Mouse (Mus musculus) hindbrain, embryonic 13.5 days (tissue): Measurements from ENCODE around the gene Mesp1. TPM values are rescaled to one million over a fixed set of nuclear protein-coding genes. Genes with fewer than 3 reads are reported as not detected.

Experiments used
- ATAC-seq: fragments of 200-750 bp; cut with Nextera tagmentation; 2 replicates; pipeline ENCODE4 v1.8.0; 2017; ENCODE audit warnings: moderate TSS enrichment; ENCODE audit not compliant: low FRiP score
- H3K27ac ChIP-seq: fragments of 300-500 bp; sonication (generic); 2 replicates; pipeline ENCODE4 v1.5.1; 2015; ENCODE audit warnings: inconsistent platforms, mild to moderate bottlenecking, moderate library complexity
- H3K27me3 ChIP-seq: fragments of 300-500 bp; sonication (generic); 2 replicates; pipeline ENCODE4 v1.6.1; 2015; ENCODE audit warnings: mild to moderate bottlenecking, inconsistent platforms
- H3K36me3 ChIP-seq: fragments of 300-500 bp; sonication (generic); 2 replicates; pipeline ENCODE4 v1.6.1; 2015; ENCODE audit warnings: mild to moderate bottlenecking, inconsistent platforms
- H3K4me1 ChIP-seq: fragments of 300-500 bp; sonication (generic); replicated peaks from 2 replicates; pipeline ENCODE4 v1.6.1; 2015; ENCODE audit warnings: inconsistent platforms
- H3K4me2 ChIP-seq: fragments of 300-500 bp; sonication (generic); 2 replicates; pipeline ENCODE4 v1.6.1; 2015; ENCODE audit warnings: inconsistent platforms, mild to moderate bottlenecking, moderate library complexity
- H3K4me3 ChIP-seq: fragments of 300-500 bp; sonication (generic); 2 replicates; pipeline ENCODE4 v1.5.1; 2015; ENCODE audit warnings: mild to moderate bottlenecking, inconsistent platforms
- H3K9ac ChIP-seq: fragments of 300-500 bp; sonication (generic); 2 replicates; pipeline ENCODE4 v1.6.1; 2015; ENCODE audit warnings: mild to moderate bottlenecking, inconsistent platforms
- H3K9me3 ChIP-seq: fragments of 300-500 bp; sonication (generic); 2 replicates; pipeline ENCODE4 v1.6.1; 2016; ENCODE audit warnings: inconsistent platforms
- WGBS: fragments of 180-500 bp; shearing (Covaris S2); methylation state at CpG from one replicate; pipeline ENCODE4 v1.1.7; 2015; 5-methylcytosine and 5-hydroxymethylcytosine counted together
- polyA plus RNA-seq: library from polyadenylated mRNA; unstranded; fragments of >200 nt; fragmentation: Nextera tagmentation; extraction: Ambion mirVana; gene quantifications from 2 replicates; pipeline ENCODE4 v1.2.1, GENCODE M21; 2015

The Mesp1 gene
- not detected in 2 replicates for polyA plus RNA-seq

- ATAC-seq: no peak
- H3K9ac ChIP-seq: peak within 1 kb of the TSS; percentile 64
- 69% methylated on average over 6 of the region's 6 CpGs for WGBS
- no peaks in the 10 kb centered on the region for H3K9me3 ChIP-seq
- peaks cover 76% of the 10 kb centered on the region for H3K27me3 ChIP-seq
- no peak within 1 kb of the TSS for H3K27ac ChIP-seq
- no peaks in the 10 kb centered on the region for H3K36me3 ChIP-seq
- H3K4me3 ChIP-seq: peak within 1 kb of the TSS; percentile 48
- peaks cover 14% of the 10 kb centered on the region for H3K4me1 ChIP-seq
- H3K4me2 ChIP-seq: peak within 1 kb of the TSS; percentile 76
These were observed at the start of gene Mesp1 for GRCm38 (mm10) chr7:79793688-79794087. Gene Mesp1, minus strand, starts transcription at chr7:79793788.

DNA sequence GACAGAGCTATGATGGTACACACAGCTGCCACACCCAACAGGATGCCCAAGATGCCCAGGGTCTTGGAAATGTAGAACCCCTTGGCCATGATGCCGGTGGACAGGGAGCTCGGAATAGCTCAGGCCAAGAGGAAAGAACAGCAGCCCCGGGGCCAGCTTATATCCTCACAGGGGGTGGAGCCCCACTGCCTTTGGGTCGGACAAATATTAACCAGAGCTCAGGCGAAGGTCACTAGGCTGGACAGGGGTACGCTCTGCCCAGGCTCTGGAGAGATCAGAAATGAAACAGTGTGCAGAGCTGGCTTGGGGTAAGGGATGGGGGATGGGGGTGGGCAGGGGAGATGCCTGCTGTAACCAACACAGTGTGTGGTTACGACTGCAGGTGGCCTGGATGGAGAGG is 48.6 kb upstream of the Mesp1 start:
- Histone ChIP-seq H3K4me3 (no peak overlapping the region), H3K27me3 (peaks cover 16% of the 10 kb centered on the region), H3K4me2 (no peak overlapping the region), H3K4me1 (no peaks in the 10 kb centered on the region), H3K27ac (no peak overlapping the region), H3K9ac (no peak overlapping the region), H3K36me3 (no peaks in the 10 kb centered on the region), H3K9me3 (no peaks in the 10 kb centered on the region)
- ATAC-seq: no peak
- WGBS: 58% methylated on average over 7 of the region's 7 CpGs

DNA sequence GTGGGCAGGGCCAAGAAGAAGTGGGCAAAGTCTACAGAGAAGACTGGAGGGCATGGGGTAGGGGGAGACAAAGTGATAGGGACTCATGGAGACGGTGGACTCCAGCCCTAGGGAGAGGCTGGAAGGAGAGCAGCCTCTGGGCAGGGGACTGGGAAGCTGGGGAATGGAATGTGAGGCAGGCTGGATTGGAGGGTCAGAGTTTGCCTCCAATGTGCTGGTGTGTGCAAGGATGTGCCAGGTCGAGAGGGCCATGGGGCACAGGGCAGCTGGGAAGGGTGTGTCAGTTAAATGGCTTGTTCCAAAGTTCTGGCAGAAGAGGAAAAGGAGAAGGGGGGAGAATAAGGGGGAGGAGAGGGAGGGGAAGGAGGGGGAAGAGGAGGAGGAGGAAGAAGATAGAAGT is 43.7 kb upstream of the Mesp1 start:
- H3K9ac ChIP-seq: no peak overlapping the region
- ATAC-seq: no peak
- H3K27ac ChIP-seq: no peak overlapping the region
- no peaks in the 10 kb centered on the region for H3K27me3 ChIP-seq
- no peaks in the 10 kb centered on the region for H3K9me3 ChIP-seq
- H3K4me3 ChIP-seq: no peak overlapping the region
- 70% methylated on average over 2 of the region's 2 CpGs for WGBS
- H3K36me3 ChIP-seq: no peaks in the 10 kb centered on the region
- no peak overlapping the region for H3K4me2 ChIP-seq
- H3K4me1 ChIP-seq: no peaks in the 10 kb centered on the region

- no peaks in the 10 kb centered on the region for H3K36me3 ChIP-seq
- no peak overlapping the region for H3K4me3 ChIP-seq
- no peak for ATAC-seq
- no peaks in the 10 kb centered on the region for H3K4me1 ChIP-seq
- no peaks in the 10 kb centered on the region for H3K27me3 ChIP-seq
- no peak overlapping the region for H3K27ac ChIP-seq
- no peaks in the 10 kb centered on the region for H3K9me3 ChIP-seq
- no peak overlapping the region for H3K4me2 ChIP-seq
- H3K9ac ChIP-seq: no peak overlapping the region
- WGBS: 96% methylated on average over 6 of the region's 6 CpGs
These were observed 41.6 kb upstream of the Mesp1 start for GRCm38 (mm10) chr7:79835196-79835595.

- Histone ChIP-seq H3K9ac (no peak overlapping the region), H3K4me3 (no peak overlapping the region), H3K9me3 (no peaks in the 10 kb centered on the region), H3K27ac (no peak overlapping the region), H3K36me3 (no peaks in the 10 kb centered on the region), H3K4me2 (no peak overlapping the region), H3K27me3 (no peaks in the 10 kb centered on the region), H3K4me1 (no peaks in the 10 kb centered on the region)
- ATAC-seq: no peak
These were observed 39.4 kb upstream of the Mesp1 start for GRCm38 (mm10) chr7:79832980-79833379.

DNA sequence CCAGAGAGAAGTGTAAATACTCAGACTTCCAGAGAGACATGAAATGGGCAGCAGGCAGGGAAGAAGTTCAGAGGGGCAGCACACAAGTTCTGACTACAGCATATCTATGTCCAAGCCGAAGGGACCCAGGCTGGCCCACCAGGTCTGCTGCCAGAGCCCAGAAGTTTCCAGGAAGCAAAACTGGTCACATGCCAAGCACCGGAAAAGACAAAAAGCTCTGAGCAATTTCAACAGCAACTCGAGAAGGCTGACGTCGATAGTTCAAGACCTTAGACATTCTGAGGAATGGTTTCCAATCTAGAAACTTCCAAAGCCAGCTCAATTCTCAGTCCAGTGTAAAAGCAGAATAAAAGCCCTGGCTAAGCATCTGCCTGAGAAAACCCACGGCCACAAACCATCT is 38.0 kb upstream of the Mesp1 start:
- H3K27me3 ChIP-seq: no peaks in the 10 kb centered on the region
- no peaks in the 10 kb centered on the region for H3K4me1 ChIP-seq
- no peaks in the 10 kb centered on the region for H3K9me3 ChIP-seq
- ATAC-seq: no peak
- H3K4me3 ChIP-seq: no peak overlapping the region
- no peaks in the 10 kb centered on the region for H3K36me3 ChIP-seq
- 80% methylated on average over 6 of the region's 6 CpGs for WGBS
- no peak overlapping the region for H3K9ac ChIP-seq
- no peak overlapping the region for H3K4me2 ChIP-seq
- H3K27ac ChIP-seq: no peak overlapping the region

- 78% methylated on average over 6 of the region's 6 CpGs for WGBS
- no peak overlapping the region for H3K9ac ChIP-seq
- ATAC-seq: no peak
These were observed 37.6 kb upstream of the Mesp1 start for GRCm38 (mm10) chr7:79831145-79831544.

GRCm38 (mm10) chr7:79828341-79828740 is 34.8 kb upstream of the Mesp1 start:
- no peaks in the 10 kb centered on the region for H3K36me3 ChIP-seq
- no peak for ATAC-seq
- no peaks in the 10 kb centered on the region for H3K27me3 ChIP-seq
- H3K9me3 ChIP-seq: peaks cover 7% of the 10 kb centered on the region; the same call in 1 of the 2 replicates
- H3K27ac ChIP-seq: no peak overlapping the region
- H3K4me2 ChIP-seq: no peak overlapping the region
- WGBS: 73% methylated on average over 3 of the region's 3 CpGs
- H3K4me1 ChIP-seq: no peaks in the 10 kb centered on the region
- H3K4me3 ChIP-seq: no peak overlapping the region
- no peak overlapping the region for H3K9ac ChIP-seq

More at GRCm38 (mm10) chr7:79831145-79831544, 37.6 kb upstream of the Mesp1 start:
- no peaks in the 10 kb centered on the region for H3K9me3 ChIP-seq
- H3K4me3 ChIP-seq: no peak overlapping the region
- H3K4me2 ChIP-seq: no peak overlapping the region
- no peak overlapping the region for H3K27ac ChIP-seq
- no peaks in the 10 kb centered on the region for H3K27me3 ChIP-seq
- no peaks in the 10 kb centered on the region for H3K36me3 ChIP-seq
- no peaks in the 10 kb centered on the region for H3K4me1 ChIP-seq

DNA sequence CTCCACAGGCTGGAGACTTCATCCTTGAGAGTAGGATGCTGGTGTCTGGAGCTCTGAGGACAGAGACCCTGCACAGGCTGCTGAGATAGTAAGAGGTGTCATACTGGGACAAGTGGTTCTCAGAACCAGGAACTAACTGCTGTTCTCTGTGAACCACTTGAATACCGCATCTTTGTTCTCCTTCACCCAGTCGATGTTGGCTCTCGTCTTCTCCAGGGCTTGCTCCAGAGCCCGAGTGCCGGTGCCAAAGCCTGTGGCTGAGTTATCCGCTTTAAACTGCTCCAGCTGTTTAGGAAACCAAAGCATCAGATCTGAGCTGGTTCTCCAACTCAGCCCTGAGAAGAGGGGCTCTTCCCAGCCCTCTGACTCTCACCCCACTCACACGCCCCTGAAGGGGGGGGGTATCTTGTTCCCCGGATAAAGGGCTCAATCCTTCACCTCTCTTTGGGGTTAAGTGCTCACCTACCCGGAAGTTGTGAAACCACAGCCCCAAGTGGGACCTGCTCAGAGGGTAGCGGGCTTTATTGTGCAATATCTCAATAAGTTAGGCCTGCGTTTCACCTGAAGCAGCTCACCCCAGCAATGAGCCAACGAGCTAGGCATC is 28.6 kb upstream of the Mesp1 start:
- 90% methylated on average over 12 of the region's 12 CpGs for whole genome bisulfite sequencing
- ATAC-seq: no peak

DNA sequence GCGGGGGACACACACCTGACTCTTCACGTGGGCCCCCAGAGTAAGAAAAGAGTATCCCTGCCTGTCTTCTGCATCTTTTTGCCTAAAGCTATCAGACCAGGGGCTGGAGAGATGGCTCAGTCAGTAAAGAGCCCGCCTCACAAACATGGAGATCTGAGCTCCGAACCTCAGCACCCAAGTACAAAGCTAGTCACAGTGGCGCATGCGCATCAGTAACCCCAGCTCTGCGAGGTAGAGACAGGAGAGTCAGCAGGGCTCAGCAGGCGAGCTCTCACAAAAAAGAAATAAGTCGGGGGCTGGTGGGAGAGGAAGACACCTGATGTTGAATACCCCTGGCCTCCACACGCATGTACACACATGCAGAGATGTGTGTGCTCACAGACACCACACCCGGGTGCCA is 26.4 kb upstream of the Mesp1 start:
- Histone ChIP-seq H3K9ac (no peak overlapping the region), H3K9me3 (peaks cover 7% of the 10 kb centered on the region; the same call in 1 of the 2 replicates), H3K36me3 (no peaks in the 10 kb centered on the region), H3K27me3 (peaks cover 23% of the 10 kb centered on the region), H3K4me3 (no peak overlapping the region), H3K4me2 (no peak overlapping the region), H3K27ac (no peak overlapping the region), H3K4me1 (0 out of 2 replicates have a peak, but pooled peaks cover 4% of the 10 kb centered on the region)
- WGBS: 51% methylated on average over 11 of the region's 11 CpGs
- no peak for ATAC-seq

More for the DNA sequence above, 28.6 kb upstream of the Mesp1 start:
- no peaks in the 10 kb centered on the region for H3K36me3 ChIP-seq
- peaks cover 16% of the 10 kb centered on the region for H3K27me3 ChIP-seq
- peaks cover 7% of the 10 kb centered on the region; the same call in 1 of the 2 replicates for H3K9me3 ChIP-seq
- no peak overlapping the region for H3K9ac ChIP-seq
- H3K4me2 ChIP-seq: no peak overlapping the region
- H3K4me3 ChIP-seq: no peak overlapping the region
- no peak overlapping the region for H3K27ac ChIP-seq
- 0 out of 2 replicates have a peak, but pooled peaks cover 4% of the 10 kb centered on the region for H3K4me1 ChIP-seq

GRCm38 (mm10) chr7:79819515-79819914 is 25.9 kb upstream of the Mesp1 start:
- WGBS: 51% methylated on average over 4 of the region's 4 CpGs
- Histone ChIP-seq H3K9me3 (peaks cover 4% of the 10 kb centered on the region; the same call in 1 of the 2 replicates), H3K27ac (no peak overlapping the region), H3K36me3 (no peaks in the 10 kb centered on the region), H3K9ac (no peak overlapping the region), H3K4me2 (no peak overlapping the region), H3K4me3 (no peak overlapping the region), H3K27me3 (peaks cover 23% of the 10 kb centered on the region), H3K4me1 (0 out of 2 replicates have a peak, but pooled peaks cover 4% of the 10 kb centered on the region)
- ATAC-seq: no peak

DNA sequence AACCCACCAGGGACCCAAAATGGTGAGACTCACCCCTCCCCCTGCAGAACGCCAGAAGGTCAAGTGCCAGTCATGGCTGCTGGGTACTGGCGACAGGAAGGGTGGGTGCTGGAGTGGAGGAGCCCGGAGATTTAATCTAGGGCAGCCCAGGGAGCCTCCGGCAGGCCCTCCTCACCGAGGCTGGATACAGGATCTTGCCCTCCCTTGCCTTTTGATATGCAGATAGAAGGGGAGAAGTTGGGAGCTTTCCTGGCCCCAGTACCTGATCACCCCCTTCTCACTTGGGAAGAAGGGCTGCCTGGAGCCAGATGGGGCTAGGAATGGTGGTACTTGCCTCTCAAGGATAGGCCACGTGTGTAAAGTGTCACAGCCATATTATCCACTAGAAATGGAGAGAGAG is 24.7 kb upstream of the Mesp1 start:
- no peaks in the 10 kb centered on the region for H3K36me3 ChIP-seq
- H3K4me2 ChIP-seq: no peak overlapping the region
- no peaks in the 10 kb centered on the region for H3K9me3 ChIP-seq
- 12% methylated on average over 6 of the region's 6 CpGs for WGBS
- 0 out of 2 replicates have a peak, but pooled peaks cover 4% of the 10 kb centered on the region for H3K4me1 ChIP-seq
- H3K9ac ChIP-seq: no peak overlapping the region
- no peak for ATAC-seq
- no peak overlapping the region for H3K27ac ChIP-seq
- H3K27me3 ChIP-seq: peaks cover 23% of the 10 kb centered on the region
- H3K4me3 ChIP-seq: no peak overlapping the region

GRCm38 (mm10) chr7:79813409-79813808 is 19.8 kb upstream of the Mesp1 start:
- peaks cover 46% of the 10 kb centered on the region for H3K27me3 ChIP-seq
- no peak for ATAC-seq
- no peak overlapping the region for H3K9ac ChIP-seq
- H3K27ac ChIP-seq: no peak overlapping the region
- WGBS: 85% methylated on average over 1 of the region's 1 CpGs
- no peak overlapping the region for H3K4me2 ChIP-seq
- no peak overlapping the region for H3K4me3 ChIP-seq
- no peaks in the 10 kb centered on the region for H3K36me3 ChIP-seq
- no peaks in the 10 kb centered on the region for H3K9me3 ChIP-seq
- H3K4me1 ChIP-seq: peaks cover 2% of the 10 kb centered on the region
